Mouse (Mus musculus) thymus, adult 2 months (tissue): ENCODE results near the gene Rbms3.

Source experiments
- CTCF ChIP-seq: fragments of 200-500 bp; IDR thresholded peaks from 2 replicates; pipeline ENCODE4 v1.5.1; 2012; ENCODE audit warnings: mild to moderate bottlenecking, control low read depth, low read length, moderate library complexity, borderline replicate concordance; ENCODE audit not compliant: control insufficient read depth, poor library complexity, insufficient read depth; ENCODE audit errors: extremely low read depth
- POLR2A ChIP-seq: fragments of 200-500 bp; IDR thresholded peaks from 2 replicates; pipeline ENCODE4 v1.6.1; 2012; ENCODE audit warnings: mild to moderate bottlenecking, low read length, control low read depth, moderate library complexity; ENCODE audit not compliant: control insufficient read depth, poor library complexity, insufficient read depth; ENCODE audit errors: extremely low read depth

DNA sequence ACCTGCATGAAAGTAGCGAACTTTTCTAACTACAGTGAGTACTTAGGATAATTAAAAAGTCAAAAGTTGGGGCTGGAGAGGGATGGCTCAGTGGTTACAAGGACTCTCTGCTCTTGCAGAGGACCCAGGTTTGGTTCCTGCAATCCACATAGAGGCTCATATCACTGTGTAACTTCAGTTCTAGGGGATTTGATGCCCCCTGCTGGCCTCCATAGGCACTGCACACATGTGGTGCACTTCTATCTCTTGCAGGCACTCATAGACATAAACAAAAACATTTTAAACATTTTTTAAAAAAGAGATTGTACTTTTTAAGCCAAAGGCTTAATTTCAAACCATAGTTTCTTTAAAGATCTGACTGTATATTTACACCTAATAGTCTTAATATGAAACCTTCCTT, 978.3 kb downstream of the Rbms3 start:
- TF ChIP-seq CTCF (no peak), POLR2A (no peak)
